Mouse (Mus musculus) kidney, adult 2 months (tissue): Measurements from ENCODE around the gene Rfx4. TPM values are rescaled to one million over a fixed set of nuclear protein-coding genes. Genes with fewer than 3 reads are reported as not detected.

Source experiments
- DNase-seq: peaks from one replicate; pipeline ENCODE4 v3.0.0; 2021
- H3K27ac ChIP-seq: fragments of 200-500 bp; 2 replicates; pipeline ENCODE4 v1.5.1; 2012; ENCODE audit warnings: low read depth, low read length, control low read depth, inconsistent platforms; ENCODE audit not compliant: insufficient read depth
- H3K27me3 ChIP-seq: fragments of 200-500 bp; replicated peaks from 2 replicates; pipeline ENCODE4 v1.6.1; 2012; ENCODE audit warnings: mild to moderate bottlenecking, moderate library complexity, low read length, inconsistent platforms; ENCODE audit not compliant: control insufficient read depth, insufficient read depth
- H3K36me3 ChIP-seq: fragments of 200-500 bp; 2 replicates; pipeline ENCODE4 v1.6.1; 2012; ENCODE audit warnings: mild to moderate bottlenecking, moderate library complexity, low read length, inconsistent platforms; ENCODE audit not compliant: control insufficient read depth, insufficient read depth
- H3K4me1 ChIP-seq: fragments of 200-500 bp; 2 replicates; pipeline ENCODE4 v1.6.1; 2011; ENCODE audit warnings: low read length; ENCODE audit not compliant: control insufficient read depth, insufficient read depth
- H3K4me3 ChIP-seq: fragments of 200-500 bp; 2 replicates; pipeline ENCODE4 v1.5.1; 2011; ENCODE audit warnings: mild to moderate bottlenecking, low read depth, low read length, control low read depth; ENCODE audit not compliant: insufficient read depth
- CTCF ChIP-seq: fragments of 200-500 bp; conservative IDR thresholded peaks from 2 replicates; pipeline ENCODE4 v1.5.1; 2011; ENCODE audit warnings: low read depth, mild to moderate bottlenecking, control low read depth, low read length, moderate library complexity, mixed read lengths; ENCODE audit not compliant: insufficient read depth, insufficient read length
- POLR2A ChIP-seq: fragments of 200-500 bp; IDR thresholded peaks from one replicate; pipeline ENCODE4 v1.6.1; 2011; ENCODE audit warnings: low read depth, low read length, control low read depth
- WGBS: fragments of 180-500 bp; shearing (Covaris S2); methylation state at CpG from one replicate; pipeline ENCODE4 v1.1.7; 2018; 5-methylcytosine and 5-hydroxymethylcytosine counted together
- polyA plus RNA-seq: library from polyadenylated mRNA; depleted of rRNA; stranded (reverse); fragments of >200 nt; gene quantifications from 2 replicates; pipeline ENCODE4 v1.2.3, GENCODE M21; 2012

Rfx4 gene
- polyA plus RNA-seq, 1 experiment: 0.23 TPM

DNA sequence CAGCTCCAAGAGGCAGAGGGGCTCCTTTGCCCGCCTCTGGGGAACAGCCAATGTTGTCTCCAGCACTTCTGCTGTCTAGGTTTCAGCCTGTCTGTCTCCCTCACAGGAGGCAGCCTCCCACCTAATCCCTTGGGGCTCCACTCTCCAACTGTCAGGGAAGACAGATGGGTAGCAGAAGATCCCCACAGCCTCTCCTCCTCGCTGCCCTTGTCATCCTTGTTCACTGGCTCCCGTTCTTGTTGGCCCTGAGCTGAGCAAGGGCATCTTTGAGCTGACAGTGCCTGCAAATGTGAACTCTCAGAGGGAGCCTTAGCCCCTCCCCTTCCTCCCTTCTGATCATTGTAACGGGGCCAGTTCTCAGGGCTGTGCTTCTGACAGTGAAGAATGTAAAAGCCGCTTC is 147.9 kb downstream of the Rfx4 start:
- TF ChIP-seq CTCF (no peak), POLR2A (no peak)
- H3K4me1 ChIP-seq: no peaks in the 10 kb centered on the region
- no peak overlapping the region for H3K4me3 ChIP-seq
- DNase-seq: no peak
- H3K27ac ChIP-seq: no peak overlapping the region
- H3K27me3 ChIP-seq: no peaks in the 10 kb centered on the region
- H3K36me3 ChIP-seq: no peaks in the 10 kb centered on the region
- WGBS: 18% methylated on average over 5 of the region's 5 CpGs

DNA sequence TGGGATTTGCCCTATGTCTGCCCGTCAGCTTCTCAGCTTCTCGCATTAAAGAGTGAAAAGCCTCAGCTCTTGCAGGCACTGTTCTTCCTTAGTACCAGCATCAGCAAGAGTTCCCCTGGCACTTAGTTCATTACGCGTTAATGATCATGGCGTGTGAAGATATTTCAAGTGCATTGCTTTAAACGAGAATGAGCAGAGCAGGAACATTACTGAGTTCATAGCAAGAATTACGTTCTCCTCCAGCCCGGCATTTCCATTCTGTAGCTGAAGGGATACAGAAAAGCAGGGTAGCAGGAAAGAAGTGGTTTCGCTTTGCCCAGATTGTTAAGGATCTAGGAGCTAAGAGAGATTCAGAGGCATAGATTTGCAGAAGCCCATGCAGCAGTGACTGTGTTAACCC is 151.0 kb downstream of the Rfx4 start:
- no peaks in the 10 kb centered on the region for H3K27me3 ChIP-seq
- no peaks in the 10 kb centered on the region for H3K4me1 ChIP-seq
- H3K27ac ChIP-seq: no peak overlapping the region
- no peak overlapping the region for H3K4me3 ChIP-seq
- no peaks in the 10 kb centered on the region for H3K36me3 ChIP-seq
- 71% methylated on average over 9 of the region's 9 CpGs for WGBS
- DNase-seq: no peak
- TF ChIP-seq POLR2A: no peak

DNA sequence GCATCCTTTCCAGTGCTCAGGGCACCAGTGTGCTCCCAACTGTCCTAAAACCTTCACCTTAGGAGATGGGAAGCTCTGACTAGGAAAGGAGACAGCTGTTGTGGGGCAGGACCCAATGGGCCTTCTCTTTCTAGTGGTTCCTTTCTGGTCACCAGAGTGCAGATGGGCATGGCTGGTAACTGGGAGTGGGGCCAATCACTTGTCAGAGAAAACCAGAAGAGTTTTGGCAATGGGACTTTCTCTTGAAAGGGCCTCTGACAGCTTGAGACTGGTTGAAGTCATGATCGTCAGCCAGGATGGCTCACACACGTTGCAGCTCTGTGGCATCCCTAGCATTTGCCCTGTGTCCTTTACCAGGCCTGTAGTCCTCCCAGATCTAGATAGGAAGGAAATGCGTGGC is 152.1 kb downstream of the Rfx4 start:
- 87% methylated on average over 3 of the region's 3 CpGs for WGBS
- no peaks in the 10 kb centered on the region for H3K27me3 ChIP-seq
- no peaks in the 10 kb centered on the region for H3K4me1 ChIP-seq
- DNase-seq: no peak
- TF ChIP-seq CTCF (no peak), POLR2A (no peak)
- no peak overlapping the region for H3K27ac ChIP-seq
- H3K36me3 ChIP-seq: no peaks in the 10 kb centered on the region
- H3K4me3 ChIP-seq: no peak overlapping the region

DNA sequence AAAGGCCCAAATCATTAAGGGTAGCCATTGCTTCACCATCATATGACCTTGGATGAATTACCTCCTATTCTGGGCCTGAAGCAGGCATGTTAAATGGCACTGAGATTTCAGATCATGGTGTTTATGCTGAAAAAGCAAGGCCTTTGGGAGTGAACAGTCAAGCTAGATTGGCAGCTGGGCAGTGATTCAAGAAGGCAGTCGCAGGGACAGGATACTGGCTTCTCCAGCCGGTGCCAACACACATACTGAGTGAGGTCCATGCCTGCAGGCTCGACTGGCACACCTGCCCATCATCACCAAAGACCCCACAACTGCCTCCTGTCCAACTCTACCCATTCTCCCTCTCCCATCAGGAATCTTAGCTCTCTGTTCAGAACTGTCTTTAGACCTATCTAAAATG is 152.6 kb downstream of the Rfx4 start:
- DNase-seq: no peak
- Histone ChIP-seq H3K4me3 (no peak overlapping the region), H3K36me3 (no peaks in the 10 kb centered on the region), H3K4me1 (no peaks in the 10 kb centered on the region), H3K27me3 (no peaks in the 10 kb centered on the region), H3K27ac (no peak overlapping the region)
- WGBS: 82% methylated on average over 3 of the region's 3 CpGs
- TF ChIP-seq POLR2A: no peak
- TF ChIP-seq CTCF: no peak

DNA sequence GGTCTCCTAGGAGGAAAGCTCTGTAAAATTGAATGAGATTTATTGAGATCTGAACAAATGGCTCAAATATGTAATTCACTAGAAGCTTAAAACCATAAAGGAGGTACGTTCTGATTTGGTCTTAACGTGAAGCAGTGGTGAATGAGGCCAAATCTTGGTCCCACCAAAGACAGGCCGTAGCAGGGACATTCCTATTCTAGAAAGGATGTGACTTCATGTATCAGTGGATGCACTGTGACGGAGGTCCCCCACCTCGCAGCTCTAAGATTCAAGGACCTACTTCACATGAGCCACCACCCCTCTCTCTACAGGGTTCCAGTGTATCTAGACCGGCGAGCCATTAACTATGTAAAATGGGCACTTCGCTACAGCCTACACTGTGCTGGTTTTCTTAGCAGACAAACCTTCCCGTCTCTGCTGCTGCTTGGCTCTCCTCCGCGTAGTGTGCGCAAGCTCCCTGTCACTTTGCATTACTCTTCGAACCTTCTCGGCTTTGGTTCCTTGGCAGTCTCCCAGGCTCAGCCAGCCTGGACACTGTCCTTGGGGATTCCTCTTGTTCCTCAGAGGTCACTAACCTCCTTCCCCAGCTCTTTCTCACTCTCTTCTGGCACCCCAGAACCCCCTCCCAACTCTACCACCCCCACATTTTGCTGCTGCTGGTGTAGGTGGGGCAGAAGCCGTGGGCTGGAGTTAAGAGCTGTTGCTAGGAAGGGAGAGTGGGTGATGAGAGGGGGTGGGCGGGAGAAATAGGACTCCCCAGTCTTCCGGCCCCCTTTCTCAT is 153.3 kb downstream of the Rfx4 start:
- Histone ChIP-seq H3K4me3 (no peak overlapping the region), H3K36me3 (no peaks in the 10 kb centered on the region), H3K4me1 (no peaks in the 10 kb centered on the region), H3K27ac (no peak overlapping the region), H3K27me3 (no peaks in the 10 kb centered on the region)
- DNase-seq: no peak
- no peak for TF ChIP-seq CTCF
- no peak for TF ChIP-seq POLR2A
- 79% methylated on average over 17 of the region's 17 CpGs for WGBS

DNA sequence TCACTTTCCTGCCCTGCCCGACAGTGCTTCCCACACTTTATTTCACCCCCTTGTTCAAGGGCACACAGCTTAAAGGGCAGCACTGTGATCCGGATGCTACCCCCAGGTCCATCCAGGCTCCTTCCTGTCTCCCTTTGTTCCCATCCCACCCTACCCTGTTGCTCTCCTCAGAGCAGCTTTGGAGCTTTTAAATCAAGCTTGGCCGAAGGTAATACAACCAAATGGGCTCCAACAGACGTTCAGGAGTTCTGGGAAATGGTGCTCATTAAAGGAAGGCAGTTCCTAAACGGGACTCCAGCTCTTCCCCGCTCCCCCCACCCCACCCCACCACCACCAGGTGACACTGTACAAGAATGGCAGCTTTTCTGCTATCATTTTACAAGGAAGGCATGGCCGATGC is 154.3 kb downstream of the Rfx4 start:
- H3K4me3 ChIP-seq: no peak overlapping the region
- 48% methylated on average over 7 of the region's 7 CpGs for WGBS
- H3K4me1 ChIP-seq: no peaks in the 10 kb centered on the region
- no peaks in the 10 kb centered on the region for H3K36me3 ChIP-seq
- no peak for DNase-seq
- TF ChIP-seq CTCF (no peak), POLR2A (no peak)
- H3K27ac ChIP-seq: no peak overlapping the region
- no peaks in the 10 kb centered on the region for H3K27me3 ChIP-seq

DNA sequence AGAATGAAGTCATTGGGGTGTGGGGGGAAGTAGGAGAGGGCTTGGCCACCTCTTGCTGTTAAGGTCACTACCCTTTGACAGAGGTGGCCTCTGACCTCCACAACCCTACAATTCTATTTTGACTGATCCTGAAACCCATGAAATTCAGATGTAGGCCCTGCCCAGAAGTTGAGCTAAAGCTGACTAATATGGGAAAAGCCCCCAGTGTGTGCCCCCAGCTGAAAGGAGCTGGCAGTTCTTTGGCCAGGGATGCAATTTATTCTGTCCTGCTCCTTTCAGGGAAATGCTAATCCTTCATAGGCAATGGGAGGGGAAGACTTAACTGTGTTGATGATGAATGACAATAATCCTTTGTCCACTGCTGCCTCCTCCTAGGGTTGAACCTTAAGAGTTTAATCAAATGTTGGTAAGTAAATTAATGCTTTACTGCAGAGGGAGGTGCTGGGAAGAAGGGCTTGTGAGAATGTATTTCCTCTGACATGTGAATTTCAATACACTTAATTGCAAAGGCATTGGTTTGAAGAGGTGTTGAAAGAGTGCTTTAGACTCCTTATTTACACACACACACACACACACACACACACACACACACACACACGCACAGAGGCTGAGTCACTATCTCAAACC is 155.0 kb downstream of the Rfx4 start:
- Histone ChIP-seq H3K4me1 (no peaks in the 10 kb centered on the region), H3K36me3 (no peaks in the 10 kb centered on the region), H3K4me3 (no peak overlapping the region), H3K27ac (no peak overlapping the region), H3K27me3 (no peaks in the 10 kb centered on the region)
- no peak for DNase-seq
- 79% methylated on average over 1 of the region's 1 CpGs for WGBS
- no peak for TF ChIP-seq CTCF
- TF ChIP-seq POLR2A: no peak
